Mouse (Mus musculus): ENCODE results near the gene Ppp1cc.

Gene Ppp1cc

DNA sequence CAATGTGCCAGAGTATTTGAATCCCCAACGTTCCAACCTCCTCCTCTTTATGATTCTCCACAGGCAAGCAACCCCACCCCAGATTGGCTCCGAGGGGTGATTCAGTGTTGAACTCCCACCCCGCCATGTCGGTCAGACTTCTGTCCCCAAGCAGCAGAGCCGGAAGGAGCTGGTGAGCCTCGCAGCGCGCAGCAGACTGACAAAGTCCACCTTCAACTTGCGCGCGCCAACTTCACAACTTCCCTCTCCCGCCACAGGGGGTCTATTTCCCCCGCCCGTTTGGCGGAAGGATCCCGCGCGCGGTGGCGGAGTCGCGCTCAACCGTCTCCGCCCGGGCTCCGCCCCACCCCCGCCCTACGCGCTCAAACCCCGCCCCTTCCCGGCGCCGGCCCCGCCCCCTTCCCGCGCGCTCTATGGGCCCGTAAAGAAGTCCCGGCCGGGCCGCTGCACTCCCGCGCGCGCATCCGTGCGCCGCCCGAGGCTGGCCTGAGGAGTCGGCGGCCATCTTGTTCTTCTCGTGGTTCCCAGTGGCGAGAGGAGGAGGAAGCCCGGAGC lies at the start of gene Ppp1cc:
TSS of gene Ppp1cc (plus strand) at position 452 of the 555 bp plus-strand sequence.
- in situ Hi-C loops (cut with MboI; ENCODE audit: unreplicated experiment in 2 of 2) = no loop called here

DNA sequence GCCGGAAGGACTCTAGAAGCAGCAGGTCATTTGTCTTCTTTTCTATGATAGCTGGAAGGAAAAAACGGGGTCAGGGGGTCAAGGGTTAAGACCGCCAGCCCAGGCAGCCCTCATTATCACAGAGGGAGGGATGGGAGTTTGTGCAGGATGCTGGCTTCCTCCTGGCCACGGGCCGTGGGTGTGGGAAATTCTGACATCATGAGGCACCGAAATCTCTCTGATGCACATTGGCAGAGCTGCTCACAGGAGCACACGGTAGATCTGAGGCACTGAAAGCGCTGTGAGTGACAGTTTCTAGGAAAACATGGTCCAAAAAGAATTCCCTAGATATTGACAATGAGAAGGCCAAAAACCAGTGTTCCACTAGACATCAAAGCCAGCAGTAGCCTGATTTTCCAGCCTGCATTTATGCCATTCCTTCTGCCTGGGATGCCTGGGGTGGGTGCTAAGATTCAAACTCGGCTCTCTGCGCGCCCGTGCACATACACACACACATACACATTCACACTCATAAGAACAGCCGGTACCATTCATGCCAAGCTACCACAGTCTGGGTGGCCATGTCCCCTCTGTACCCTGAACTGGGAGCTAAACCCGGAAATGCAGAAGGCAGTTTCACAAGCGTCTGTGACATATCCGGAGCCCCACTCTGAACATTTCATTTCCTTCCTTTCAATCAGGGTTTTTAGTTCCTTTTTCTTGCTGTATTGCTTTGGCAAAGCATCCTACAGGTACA lies 48.6 kb upstream of the Ppp1cc start:
- in situ Hi-C loops (cut with MboI; ENCODE audit: unreplicated experiment in 2 of 2) = loop anchor here (5.0 to 25.0 kb wide), 4 partner anchors 518 to 928 kb away; partner anchors contain the start of gene Morn3 (in 1 of the 2)

DNA sequence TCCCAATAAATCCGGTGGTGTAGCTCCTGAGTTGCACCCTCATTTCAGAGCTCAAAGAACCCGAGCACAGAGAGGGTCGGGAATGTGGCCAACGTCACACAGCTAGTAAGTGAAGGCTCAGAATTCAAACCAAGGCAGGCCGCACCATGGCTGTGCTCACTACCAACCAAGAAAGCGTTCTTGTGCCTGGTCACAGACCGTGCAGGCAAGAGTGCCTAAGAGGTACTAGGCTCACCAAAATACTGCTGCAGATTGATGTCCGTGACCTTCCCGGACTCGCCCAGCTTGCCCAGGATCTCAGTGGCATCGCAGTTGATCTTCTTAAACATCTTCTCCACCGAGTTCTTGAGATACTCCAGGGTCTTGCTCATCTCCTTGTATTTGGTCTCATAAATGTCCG lies 47.5 kb upstream of the Ppp1cc start:
- in situ Hi-C loops (cut with MboI; ENCODE audit: unreplicated experiment in 2 of 2) = loop anchor here (25.0 kb wide), 2 partner anchors 777 to 927 kb away; partner anchors contain the start of gene Morn3 (in 1 of the 2)

DNA sequence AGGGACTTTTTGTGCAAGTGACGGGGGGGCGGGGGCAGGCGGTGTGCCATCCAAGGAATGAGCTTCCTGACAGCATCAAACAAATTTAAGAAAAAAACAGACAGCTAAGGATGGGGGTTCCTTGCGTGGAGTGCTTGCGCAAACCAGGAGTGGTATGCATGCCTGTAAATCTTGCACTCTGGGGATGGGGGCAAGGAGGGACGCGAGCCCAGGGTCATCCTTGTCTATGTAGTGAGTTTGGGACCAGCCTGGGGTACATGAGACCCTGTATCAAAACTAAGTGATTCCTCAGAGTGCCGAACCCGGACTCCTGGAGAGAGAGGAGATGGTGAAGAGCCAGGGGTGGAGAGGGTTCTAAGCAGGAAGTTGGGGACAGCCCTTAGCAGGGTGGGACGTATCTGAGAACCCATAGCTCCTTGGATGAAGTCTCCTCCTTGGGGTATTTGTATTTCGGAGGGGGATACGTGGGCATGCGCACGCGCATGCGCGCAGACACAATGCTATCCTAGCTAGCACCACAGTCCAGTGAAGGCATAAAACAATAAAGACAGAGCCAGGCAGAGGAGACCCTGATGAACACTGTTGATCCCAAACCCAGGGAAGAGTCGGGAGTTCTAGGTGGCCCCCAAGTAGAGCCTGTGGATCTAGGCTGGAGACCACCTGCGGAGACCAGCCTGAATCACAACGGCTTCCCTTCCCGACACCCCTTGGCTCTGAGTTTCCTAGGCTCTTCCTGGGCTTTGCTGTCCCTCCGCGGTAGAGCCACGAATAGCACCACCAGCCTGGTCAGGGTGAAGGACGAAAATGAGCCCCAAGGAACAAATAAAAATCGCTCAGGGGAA lies 46.8 kb upstream of the Ppp1cc start:
- in situ Hi-C loops (cut with MboI; ENCODE audit: unreplicated experiment in 2 of 2) = loop anchor here (25.0 kb wide), 2 partner anchors 776 to 926 kb away; partner anchors contain the start of gene Morn3 (in 1 of the 2)

DNA sequence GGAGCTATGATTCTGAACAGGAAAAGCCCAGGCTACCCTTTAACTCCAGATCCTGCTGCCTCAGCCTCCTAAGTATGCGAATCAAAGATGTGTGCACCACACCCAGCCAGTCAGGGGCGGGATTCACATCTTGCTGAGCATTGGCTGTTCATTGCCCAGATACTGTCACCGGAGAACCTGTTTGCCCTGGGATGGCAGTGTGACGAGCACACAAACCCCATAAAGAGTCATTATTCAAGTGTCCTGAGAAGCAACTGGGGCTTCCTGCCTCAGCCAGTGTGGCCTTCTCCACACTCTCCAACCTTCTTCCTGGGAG lies 46.2 kb upstream of the Ppp1cc start:
- in situ Hi-C loops (cut with MboI; ENCODE audit: unreplicated experiment in 2 of 2) = loop anchor here (25.0 kb wide), 2 partner anchors 775 to 925 kb away; partner anchors contain the start of gene Morn3 (in 1 of the 2)

DNA sequence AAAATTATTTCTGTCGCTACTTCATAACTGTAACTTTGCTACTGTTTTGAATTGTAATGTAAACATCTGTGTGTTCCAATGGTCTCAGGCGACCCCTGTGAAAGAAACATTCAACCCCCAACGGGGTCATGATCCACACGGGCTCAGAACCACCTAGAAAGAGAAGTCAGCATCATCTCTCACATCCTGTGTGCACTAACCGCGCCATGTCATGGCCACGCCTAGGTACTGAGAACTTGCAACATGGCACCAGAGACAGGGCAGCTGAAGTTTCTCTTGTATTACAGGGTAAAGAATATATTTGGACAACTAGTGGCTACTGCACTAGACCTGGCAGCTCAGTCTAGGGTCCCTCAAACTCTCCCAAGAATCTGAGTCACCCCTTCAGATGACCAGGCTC lies 44.6 kb upstream of the Ppp1cc start:
- in situ Hi-C loops (cut with MboI; ENCODE audit: unreplicated experiment in 2 of 2) = loop anchor here (25.0 kb wide), 2 partner anchors 774 to 924 kb away; partner anchors contain the start of gene Morn3 (in 1 of the 2)

DNA sequence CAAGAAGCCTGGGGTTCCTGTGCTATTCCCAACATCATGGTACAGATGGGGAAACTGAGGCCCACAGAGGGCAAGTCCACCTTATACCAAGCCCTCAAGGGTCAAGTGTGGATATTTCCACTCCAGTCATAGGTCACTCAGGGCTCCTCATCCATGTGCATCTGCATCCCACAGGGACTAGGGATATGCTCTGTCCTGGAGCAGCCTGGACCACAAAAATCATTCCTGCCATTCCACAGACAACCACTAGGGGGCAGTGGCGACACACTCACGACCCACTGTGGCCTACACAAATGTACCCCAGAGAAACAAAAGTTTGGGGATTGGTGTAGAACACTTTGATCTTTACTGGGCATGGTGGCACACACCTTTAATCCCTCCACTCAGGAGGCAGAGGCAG lies 43.9 kb upstream of the Ppp1cc start:
- in situ Hi-C loops (cut with MboI; ENCODE audit: unreplicated experiment in 2 of 2) = loop anchor here (25.0 kb wide), 2 partner anchors 773 to 923 kb away; partner anchors contain the start of gene Morn3 (in 1 of the 2)

DNA sequence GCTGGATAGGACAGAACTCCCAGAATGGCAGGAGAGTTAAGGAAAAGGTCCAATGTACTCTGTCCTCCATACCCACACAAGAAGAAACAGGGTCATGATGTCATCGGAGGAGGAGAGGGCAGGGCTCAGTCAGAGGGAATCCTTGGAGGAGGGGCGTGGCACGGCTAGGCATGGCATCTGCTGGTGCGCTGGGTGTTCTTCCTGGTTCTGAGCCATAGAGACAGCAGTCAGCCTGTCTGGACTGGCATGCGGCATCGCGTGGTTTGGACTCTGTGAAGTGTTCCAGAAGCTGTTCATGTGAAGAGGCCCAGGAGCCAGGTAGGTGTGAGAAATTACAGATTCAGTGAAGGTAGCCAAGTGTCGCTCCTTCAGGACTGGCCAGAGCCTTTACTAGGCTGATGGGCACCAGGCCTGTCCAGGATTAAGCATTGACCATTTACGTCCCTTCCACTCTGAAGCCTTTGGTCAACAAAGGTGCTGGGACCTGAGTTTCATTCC lies 42.8 kb upstream of the Ppp1cc start:
- in situ Hi-C loops (cut with MboI; ENCODE audit: unreplicated experiment in 2 of 2) = loop anchor here (25.0 kb wide), 2 partner anchors 772 to 922 kb away; partner anchors contain the start of gene Morn3 (in 1 of the 2)

DNA sequence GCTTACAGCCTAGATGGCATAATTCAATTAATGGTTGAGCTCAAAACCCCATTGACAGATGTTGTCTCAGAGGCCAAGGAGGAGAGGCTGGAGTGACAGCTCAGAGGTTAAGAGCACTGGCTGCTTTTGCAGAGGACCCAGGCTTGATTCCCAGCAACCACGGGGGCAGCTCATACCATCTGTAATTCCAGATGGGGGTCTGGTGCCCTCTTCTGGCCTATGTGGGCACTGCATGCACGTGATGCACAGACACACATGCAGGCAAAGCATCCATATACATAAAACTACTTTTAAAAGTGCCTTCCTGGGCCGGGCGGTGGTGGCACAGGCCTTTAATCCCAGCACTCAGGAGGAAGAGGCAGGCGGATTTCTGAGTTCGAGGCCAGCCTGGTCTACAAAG lies 41.8 kb upstream of the Ppp1cc start:
- in situ Hi-C loops (cut with MboI; ENCODE audit: unreplicated experiment in 2 of 2) = loop anchor here (25.0 kb wide), 2 partner anchors 771 to 921 kb away; partner anchors contain the start of gene Morn3 (in 1 of the 2)

DNA sequence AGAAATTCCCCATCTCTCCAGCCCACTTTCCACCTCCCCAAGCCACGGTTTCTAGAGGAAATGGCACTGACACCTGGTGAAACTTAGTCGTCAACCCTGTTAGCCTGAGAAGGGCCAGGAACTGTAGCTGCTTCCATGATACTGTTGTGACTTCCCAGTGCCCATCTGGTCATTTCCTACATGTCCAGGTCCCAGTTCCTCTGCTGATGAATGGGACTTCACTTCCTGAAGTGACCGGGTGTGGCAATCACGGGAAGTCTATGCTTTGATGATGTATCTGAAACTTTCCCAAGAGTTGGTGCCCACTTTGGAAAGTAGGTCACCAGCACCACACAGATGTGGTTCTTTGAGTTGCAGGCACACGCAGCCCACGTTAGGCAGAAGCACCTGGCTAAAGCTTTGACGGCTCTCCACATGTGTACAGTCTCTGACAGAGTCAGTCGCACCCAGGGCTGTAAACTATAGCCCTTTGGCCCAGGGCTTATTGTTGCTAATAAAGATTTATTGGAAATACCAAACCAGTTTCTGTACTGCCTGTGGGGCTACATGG lies 32.8 kb upstream of the Ppp1cc start:
- in situ Hi-C loops (cut with MboI; ENCODE audit: unreplicated experiment in 2 of 2) = loop anchor here (5.0 to 10.0 kb wide), 3 partner anchors 267 to 600 kb away; partner anchors contain the start of gene Arpc3 (in 1 of the 2)

DNA sequence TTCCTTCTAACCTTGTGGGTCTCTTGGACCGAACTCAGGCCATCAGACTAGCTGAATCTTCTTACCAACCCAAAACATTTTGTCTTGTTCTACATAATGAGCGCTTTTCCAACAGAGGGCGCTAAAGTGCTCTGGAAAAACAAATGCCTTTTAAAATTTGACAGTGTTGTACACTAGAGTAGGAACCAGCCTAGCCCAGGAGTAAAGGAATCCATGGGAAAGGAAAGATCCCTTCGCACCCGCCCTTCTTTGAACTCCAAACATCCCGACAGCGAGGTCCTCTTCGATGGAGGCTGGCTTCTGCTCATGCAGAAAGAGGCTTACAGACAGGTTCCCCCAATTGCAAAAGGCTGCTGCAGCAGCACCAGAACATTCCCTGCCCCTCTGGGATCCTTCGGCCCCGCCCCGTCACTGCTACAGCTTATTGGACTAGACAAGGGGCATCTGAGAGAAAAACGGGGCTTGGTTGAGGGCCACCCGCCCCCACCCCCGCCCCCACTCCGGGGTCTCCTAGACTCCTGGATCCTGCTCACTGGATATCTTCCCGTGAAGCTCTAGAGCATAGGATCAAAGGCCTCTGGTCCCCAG lies 28.9 kb upstream of the Ppp1cc start:
- in situ Hi-C loops (cut with MboI; ENCODE audit: unreplicated experiment in 2 of 2) = loop anchor here (5.0 to 10.0 kb wide), 3 partner anchors 263 to 596 kb away; partner anchors contain the start of gene Arpc3 (in 1 of the 2)

DNA sequence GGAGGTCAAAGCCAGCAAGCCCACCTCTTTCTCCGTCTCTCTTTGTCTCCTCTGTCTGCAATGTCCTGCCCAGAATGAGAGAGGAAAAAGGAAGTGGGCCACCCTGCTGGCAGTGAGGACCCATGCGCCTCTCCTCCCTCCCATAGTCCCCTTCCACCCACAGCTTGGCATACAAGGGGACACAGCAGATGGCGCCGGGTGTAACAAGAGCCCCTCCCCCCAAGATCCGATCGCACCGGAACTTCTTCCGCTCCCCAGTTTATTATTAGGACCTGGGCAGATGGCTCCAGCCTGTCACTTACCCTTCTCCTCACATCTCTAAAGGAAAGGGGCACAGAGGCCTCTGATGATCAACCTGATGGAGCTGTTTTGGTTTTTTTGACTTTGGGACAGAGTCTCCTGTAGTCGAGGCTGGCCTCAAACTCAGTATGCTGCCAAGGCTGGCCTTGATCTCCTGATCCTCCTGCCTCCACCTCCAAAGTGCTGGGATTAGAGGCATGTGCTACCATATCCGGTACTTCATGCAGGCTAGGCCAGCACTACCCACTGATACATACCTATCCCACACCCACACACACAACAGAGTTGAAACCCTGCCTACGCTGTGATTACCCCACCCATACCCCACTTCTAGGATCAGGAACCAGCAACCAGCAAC lies 27.6 kb upstream of the Ppp1cc start:
- in situ Hi-C loops (cut with MboI; ENCODE audit: unreplicated experiment in 2 of 2) = loop anchor here (5.0 to 10.0 kb wide), 7 partner anchors 37 to 262 kb away; partner anchors contain the start of genes Arpc3 (in 1 of the 2) and Tctn1 (in 1 of the 2)

DNA sequence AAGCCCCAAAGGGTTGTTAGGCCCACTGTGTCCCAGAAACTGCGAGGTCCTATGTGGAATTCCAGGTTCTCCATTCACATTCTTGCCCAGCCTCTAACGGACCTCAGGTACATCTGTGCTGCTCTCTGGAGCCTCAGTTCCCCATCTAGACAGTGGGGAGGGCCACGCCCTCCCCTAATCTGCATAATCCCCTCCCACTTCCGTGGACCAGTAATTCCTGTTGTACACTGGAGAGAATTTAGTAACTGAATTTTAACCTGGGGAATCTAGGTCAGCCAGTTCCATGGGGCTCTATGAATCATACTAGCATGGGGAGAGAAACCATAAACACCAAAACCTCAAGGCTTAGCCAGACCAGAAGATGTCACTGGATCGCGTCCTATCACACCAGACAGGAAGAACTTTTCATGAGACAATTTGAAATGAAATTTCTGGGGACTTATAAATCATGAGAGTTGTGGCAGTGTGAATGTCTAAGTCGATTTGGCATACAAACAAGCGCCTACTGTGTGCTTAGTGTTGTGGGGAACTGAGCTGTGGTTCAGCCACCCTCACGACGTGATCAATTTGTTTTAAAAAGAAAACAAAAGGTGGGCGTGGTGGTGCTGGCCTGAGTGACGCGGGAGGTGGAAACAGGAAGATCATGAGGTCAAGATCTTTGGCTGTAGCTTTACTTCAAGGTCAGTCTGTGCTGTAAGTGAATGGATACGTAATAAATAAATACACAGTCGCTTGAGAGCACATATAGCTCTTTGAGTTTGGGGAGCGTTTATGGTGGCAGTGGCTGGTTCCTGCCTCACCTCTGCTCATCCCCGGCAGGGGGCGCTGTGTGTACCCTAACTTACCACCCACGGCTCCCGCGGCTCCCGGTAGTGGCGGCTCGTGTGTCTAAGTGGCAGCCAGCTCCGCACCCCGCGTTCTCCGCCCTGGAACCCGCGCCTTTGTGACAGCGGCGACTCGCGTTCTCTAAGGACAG lies 26.7 kb upstream of the Ppp1cc start:
- in situ Hi-C loops (cut with MboI; ENCODE audit: unreplicated experiment in 2 of 2) = loop anchor here (5.0 to 10.0 kb wide), 7 partner anchors 36 to 261 kb away; partner anchors contain the start of genes Arpc3 (in 1 of the 2) and Tctn1 (in 1 of the 2)

DNA sequence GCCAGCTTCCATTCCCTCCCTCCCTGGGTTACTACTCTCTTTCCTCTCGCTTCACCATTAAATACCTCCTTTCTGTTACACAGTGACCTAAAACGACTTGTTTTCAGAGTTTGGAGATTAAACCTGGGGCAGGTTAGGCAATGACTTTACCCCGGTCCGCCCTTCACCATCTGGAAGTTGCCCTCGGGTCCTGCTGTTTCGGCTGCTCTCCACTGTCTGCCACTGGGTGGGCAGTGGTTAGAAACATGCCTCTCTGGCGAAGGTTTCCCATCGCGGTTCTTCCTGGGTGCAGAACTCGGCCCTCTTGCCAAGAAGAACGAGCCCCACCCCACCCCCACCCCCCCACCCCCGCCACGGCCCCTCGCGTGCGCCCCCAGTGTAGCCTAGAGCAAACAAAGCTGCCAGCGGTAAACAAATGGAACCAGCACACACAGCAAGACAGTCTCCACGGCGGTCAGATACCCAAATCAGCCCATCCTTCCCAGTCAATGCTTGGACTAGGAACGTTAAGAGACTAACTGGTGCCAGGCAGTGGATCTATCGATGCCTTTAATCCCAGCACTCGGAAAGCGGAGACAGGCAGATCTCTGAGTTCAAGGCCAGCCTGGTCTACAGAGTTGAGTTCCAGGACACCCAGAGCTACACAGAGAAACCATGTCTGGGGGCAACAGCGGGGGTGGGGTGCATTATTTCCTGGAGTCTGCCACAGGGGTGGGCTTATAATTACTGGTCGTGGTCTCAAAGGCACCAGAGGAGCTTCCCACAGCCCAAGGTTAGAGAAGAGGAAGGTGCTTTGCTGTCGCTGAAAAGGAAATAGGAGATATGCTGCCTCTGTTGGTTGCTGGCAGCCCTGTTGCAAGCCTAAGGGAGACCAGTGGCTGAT lies 25.7 kb upstream of the Ppp1cc start:
- in situ Hi-C loops (cut with MboI; ENCODE audit: unreplicated experiment in 2 of 2) = loop anchor here (5.0 to 10.0 kb wide), 7 partner anchors 35 to 260 kb away; partner anchors contain the start of genes Arpc3 (in 1 of the 2) and Tctn1 (in 1 of the 2)

DNA sequence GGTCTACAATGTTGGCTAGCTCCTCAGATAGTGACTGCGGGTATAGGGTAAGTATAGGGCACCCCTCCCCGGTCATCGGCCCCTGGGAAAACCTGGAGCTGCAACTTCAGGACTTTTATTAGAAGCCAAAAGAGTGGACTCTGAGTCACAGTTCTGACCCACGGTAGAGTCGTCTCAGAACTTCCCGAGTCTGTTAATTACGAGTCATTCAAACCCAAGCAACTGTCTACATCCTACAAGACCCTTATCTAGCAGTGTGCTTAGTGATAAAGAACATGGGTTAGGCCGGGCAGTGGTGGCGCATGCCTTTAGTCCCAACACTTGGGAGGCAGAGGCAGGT lies 25.1 kb upstream of the Ppp1cc start:
- in situ Hi-C loops (cut with MboI; ENCODE audit: unreplicated experiment in 2 of 2) = loop anchor here (5.0 to 10.0 kb wide), 7 partner anchors 34 to 259 kb away; partner anchors contain the start of genes Arpc3 (in 1 of the 2) and Tctn1 (in 1 of the 2)

All from v-Abl transformed pro-B cells (cell line).